Mouse (Mus musculus) midbrain, embryonic 10.5 days (tissue): ENCODE data around the gene Rgl1. TPM values are rescaled to one million over a fixed set of nuclear protein-coding genes. Genes with fewer than 3 reads are reported as not detected.
A peak's percentile ranks its signal among the peaks of the same experiment; 100 is the strongest.
"Not testable (repeated sequence)": the region's sequence is repeated elsewhere in the genome, so short reads cannot be mapped to it uniquely, and the experiment has no call there.

Source experiments
- DNase-seq: peaks from one replicate; pipeline ENCODE4 v3.0.0-alpha.2; 2017; ENCODE audit warnings: low spot score
- H3K27ac ChIP-seq: fragments of 300-500 bp; sonication (generic); replicated peaks from 2 replicates; pipeline ENCODE4 v1.5.1; 2016; ENCODE audit warnings: mild to moderate bottlenecking
- H3K27me3 ChIP-seq: fragments of 300-500 bp; sonication (generic); 2 replicates; pipeline ENCODE4 v1.6.1; 2016; ENCODE audit warnings: low read depth, mild to moderate bottlenecking; ENCODE audit not compliant: poor library complexity, severe bottlenecking
- H3K36me3 ChIP-seq: fragments of 300-500 bp; sonication (generic); 2 replicates; pipeline ENCODE4 v1.6.1; 2016; ENCODE audit warnings: mild to moderate bottlenecking, moderate library complexity
- H3K4me1 ChIP-seq: fragments of 300-500 bp; sonication (generic); 2 replicates; pipeline ENCODE4 v1.6.1; 2016
- H3K4me3 ChIP-seq: fragments of 300-500 bp; sonication (generic); 2 replicates; pipeline ENCODE4 v1.5.1; 2016; ENCODE audit warnings: mild to moderate bottlenecking, moderate library complexity
- H3K9me3 ChIP-seq: fragments of 300-500 bp; sonication (generic); replicated peaks from 2 replicates; pipeline ENCODE4 v1.6.1; 2016; ENCODE audit warnings: mild to moderate bottlenecking
- WGBS: fragments of 180-500 bp; shearing (Covaris S2); methylation state at CpG from one replicate; pipeline ENCODE4 v1.1.7; 2016; 5-methylcytosine and 5-hydroxymethylcytosine counted together
- polyA plus RNA-seq: library from polyadenylated mRNA; unstranded; fragments of >200 nt; fragmentation: Nextera tagmentation; extraction: Ambion mirVana; gene quantifications from 2 replicates; pipeline ENCODE4 v1.2.1, GENCODE M21; 2016

Rgl1 gene
- polyA plus RNA-seq, 1 experiment from 2014 or later: 23.2 TPM

DNA sequence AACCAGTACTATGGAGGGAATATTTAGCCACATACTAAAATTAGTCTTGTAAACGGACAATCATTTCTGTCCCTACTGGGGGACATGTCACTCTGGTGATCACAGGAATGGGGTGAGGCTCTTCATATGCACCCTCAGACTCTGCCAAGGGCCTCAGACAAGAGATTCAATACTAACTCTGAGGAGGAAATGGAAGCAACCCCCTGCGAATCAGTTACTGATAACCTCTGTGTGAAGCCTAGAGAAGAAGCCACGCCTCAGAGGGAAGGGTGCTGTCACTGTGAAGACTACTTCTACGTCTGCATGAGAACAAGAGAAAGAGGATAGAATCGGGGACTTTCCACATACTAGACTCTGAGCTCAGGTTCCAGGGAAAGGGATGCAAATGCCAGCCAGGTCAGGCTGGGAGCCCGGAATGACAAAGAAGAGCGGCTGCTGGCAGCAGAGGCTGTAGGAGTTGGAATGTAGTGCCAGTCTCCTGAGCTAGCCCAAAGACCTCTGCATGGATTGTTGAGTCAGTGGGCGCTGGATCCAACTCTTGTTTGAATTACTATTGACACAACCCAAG lies 29.6 kb upstream of the Rgl1 start:
- no peaks in the 10 kb centered on the region for H3K27me3 ChIP-seq
- 76% methylated on average over 8 of the region's 8 CpGs for WGBS

DNA sequence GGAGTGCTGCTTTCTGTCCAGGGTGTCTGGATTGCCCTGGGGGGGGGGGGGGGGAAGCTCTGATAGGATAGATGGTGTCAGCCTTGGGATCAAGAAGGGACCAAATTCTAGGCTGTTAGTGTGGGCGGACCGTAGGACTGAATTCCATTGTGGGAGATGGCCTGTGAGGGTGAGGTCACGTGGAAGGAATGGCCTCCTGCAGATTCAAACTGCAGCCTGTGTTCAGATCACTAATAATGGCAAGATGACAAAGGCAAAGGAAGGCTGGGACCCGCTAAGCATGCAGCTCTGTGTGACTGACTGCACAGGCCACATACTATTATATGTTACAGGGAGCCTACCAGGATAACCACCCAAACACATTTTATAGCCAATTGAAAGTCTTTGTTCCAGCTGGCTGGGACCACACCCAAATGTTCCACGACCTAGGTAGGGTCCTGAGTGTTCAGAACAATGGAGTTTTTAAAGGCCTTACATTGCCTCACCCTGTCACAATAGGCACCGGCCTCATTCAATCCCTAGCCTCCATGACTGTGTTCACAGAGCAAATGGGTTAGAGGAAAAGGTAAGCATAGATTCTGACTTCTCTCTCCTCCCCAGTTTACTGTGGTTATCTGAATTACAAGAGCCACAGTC lies 27.5 kb upstream of the Rgl1 start:
- 23% methylated on average over 6 of the region's 6 CpGs for WGBS
- peaks cover 36% of the 10 kb centered on the region for H3K4me1 ChIP-seq
- H3K4me3 ChIP-seq: no peak overlapping the region
- peak; percentile 45 for DNase-seq
- H3K36me3 ChIP-seq: no peaks in the 10 kb centered on the region
- H3K9me3 ChIP-seq: no peaks in the 10 kb centered on the region
- no peaks in the 10 kb centered on the region for H3K27me3 ChIP-seq
- H3K27ac ChIP-seq: peak overlapping the region; percentile 64

More for the DNA sequence above, 29.6 kb upstream of the Rgl1 start:
- H3K27ac ChIP-seq: peak overlapping the region; percentile 19; the same call in 1 of the 2 replicates
- no peaks in the 10 kb centered on the region for H3K36me3 ChIP-seq
- no peak for DNase-seq
- no peak overlapping the region for H3K4me3 ChIP-seq
- no peaks in the 10 kb centered on the region for H3K9me3 ChIP-seq
- H3K4me1 ChIP-seq: peaks cover 43% of the 10 kb centered on the region

- peak overlapping the region; percentile 64 for H3K27ac ChIP-seq
- peaks cover 43% of the 10 kb centered on the region for H3K4me1 ChIP-seq
- 25% methylated on average over 12 of the region's 12 CpGs for WGBS
- no peaks in the 10 kb centered on the region for H3K27me3 ChIP-seq
- no peaks in the 10 kb centered on the region for H3K9me3 ChIP-seq
- DNase-seq: no peak
- no peaks in the 10 kb centered on the region for H3K36me3 ChIP-seq
- H3K4me3 ChIP-seq: no peak overlapping the region
Observed at GRCm38 (mm10) chr1:152792736-152793494, 26.8 kb upstream of the Rgl1 start.

DNA sequence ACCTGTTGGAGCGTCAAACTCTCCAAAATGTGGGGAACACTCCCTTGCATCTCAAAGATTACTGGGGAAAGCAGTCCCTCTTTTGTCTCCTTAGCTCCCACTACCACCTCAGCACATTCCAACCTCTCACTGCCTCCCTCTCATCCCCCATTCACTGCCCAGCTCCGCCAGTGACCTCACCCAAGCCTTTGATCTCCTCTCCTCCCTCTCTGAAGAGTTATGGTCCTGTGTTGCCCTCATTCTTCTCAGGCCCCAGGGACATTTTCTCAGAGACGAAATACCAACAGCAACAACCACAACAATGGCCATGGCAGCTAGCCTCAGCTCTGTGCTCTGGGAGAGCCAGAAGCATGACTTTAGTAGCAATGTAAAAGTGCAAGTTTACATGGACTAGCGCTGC lies 25.1 kb upstream of the Rgl1 start:
- H3K27ac ChIP-seq: no peak overlapping the region
- no peak overlapping the region for H3K4me3 ChIP-seq
- H3K27me3 ChIP-seq: no peaks in the 10 kb centered on the region
- WGBS: 30% methylated on average over 4 of the region's 4 CpGs
- no peaks in the 10 kb centered on the region for H3K9me3 ChIP-seq
- H3K4me1 ChIP-seq: peaks cover 51% of the 10 kb centered on the region
- no peaks in the 10 kb centered on the region for H3K36me3 ChIP-seq
- no peak for DNase-seq

GRCm38 (mm10) chr1:152790821-152791220 lies 24.7 kb upstream of the Rgl1 start:
- H3K9me3 ChIP-seq: no peaks in the 10 kb centered on the region
- H3K4me1 ChIP-seq: peaks cover 51% of the 10 kb centered on the region
- H3K4me3 ChIP-seq: no peak overlapping the region
- WGBS: 27% methylated on average over 6 of the region's 6 CpGs
- no peaks in the 10 kb centered on the region for H3K27me3 ChIP-seq
- peak overlapping the region; percentile 14; the same call in 1 of the 2 replicates for H3K27ac ChIP-seq
- no peak for DNase-seq
- no peaks in the 10 kb centered on the region for H3K36me3 ChIP-seq

GRCm38 (mm10) chr1:152790254-152790653 lies 24.1 kb upstream of the Rgl1 start:
- Histone ChIP-seq H3K4me1 (peaks cover 51% of the 10 kb centered on the region), H3K36me3 (no peaks in the 10 kb centered on the region), H3K9me3 (no peaks in the 10 kb centered on the region), H3K27ac (no peak overlapping the region), H3K27me3 (no peaks in the 10 kb centered on the region), H3K4me3 (no peak overlapping the region)
- WGBS: 36% methylated on average over 12 of the region's 12 CpGs
- peak; percentile 32 for DNase-seq

- H3K27ac ChIP-seq: peak overlapping the region; percentile 72
- H3K27me3 ChIP-seq: no peaks in the 10 kb centered on the region
- peaks cover 42% of the 10 kb centered on the region for H3K4me1 ChIP-seq
- DNase-seq: peak; percentile 39
- H3K36me3 ChIP-seq: no peaks in the 10 kb centered on the region
- no peak overlapping the region for H3K4me3 ChIP-seq
- WGBS: 18% methylated on average over 4 of the region's 4 CpGs
- no peaks in the 10 kb centered on the region for H3K9me3 ChIP-seq
Observed at GRCm38 (mm10) chr1:152788121-152788660, 22.0 kb upstream of the Rgl1 start.

GRCm38 (mm10) chr1:152786953-152787352 lies 20.8 kb upstream of the Rgl1 start:
- H3K4me3 ChIP-seq: no peak overlapping the region
- no peaks in the 10 kb centered on the region for H3K27me3 ChIP-seq
- no peaks in the 10 kb centered on the region for H3K9me3 ChIP-seq
- H3K27ac ChIP-seq: no peak overlapping the region
- no peak for DNase-seq
- WGBS: 93% methylated on average over 4 of the region's 4 CpGs
- peaks cover 30% of the 10 kb centered on the region for H3K4me1 ChIP-seq
- H3K36me3 ChIP-seq: no peaks in the 10 kb centered on the region

DNA sequence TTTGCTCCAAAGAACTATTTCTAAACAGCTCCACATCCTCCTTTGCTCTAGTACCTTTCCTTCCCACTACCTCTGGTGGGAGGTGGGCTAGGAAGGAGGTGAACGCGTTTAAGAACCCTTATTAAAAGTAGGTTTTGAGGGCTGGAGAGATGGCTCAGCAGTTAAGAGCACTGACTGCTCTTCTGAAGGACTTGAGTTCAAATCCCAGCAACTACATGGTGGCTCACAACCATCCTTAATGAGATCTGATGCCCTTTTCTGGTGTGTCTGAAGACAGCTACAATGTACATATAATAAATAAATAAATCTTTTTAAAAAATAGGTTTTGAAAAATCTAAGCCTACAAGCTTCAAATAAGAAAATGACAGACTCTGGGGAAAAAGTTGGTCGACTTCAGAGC lies 19.3 kb upstream of the Rgl1 start:
- not testable (repeated sequence) for H3K27ac ChIP-seq, DNase-seq, H3K4me3 ChIP-seq, H3K36me3 ChIP-seq, H3K27me3 ChIP-seq, H3K9me3 ChIP-seq
- H3K4me1 ChIP-seq: peaks cover 19% of the 10 kb centered on the region
- 92% methylated on average over 3 of the region's 3 CpGs for WGBS

- WGBS: 95% methylated on average over 8 of the region's 8 CpGs
- Histone ChIP-seq H3K4me3 (no peak overlapping the region), H3K27ac (no peak overlapping the region)
Observed at GRCm38 (mm10) chr1:152784620-152785019, 18.5 kb upstream of the Rgl1 start.

DNA sequence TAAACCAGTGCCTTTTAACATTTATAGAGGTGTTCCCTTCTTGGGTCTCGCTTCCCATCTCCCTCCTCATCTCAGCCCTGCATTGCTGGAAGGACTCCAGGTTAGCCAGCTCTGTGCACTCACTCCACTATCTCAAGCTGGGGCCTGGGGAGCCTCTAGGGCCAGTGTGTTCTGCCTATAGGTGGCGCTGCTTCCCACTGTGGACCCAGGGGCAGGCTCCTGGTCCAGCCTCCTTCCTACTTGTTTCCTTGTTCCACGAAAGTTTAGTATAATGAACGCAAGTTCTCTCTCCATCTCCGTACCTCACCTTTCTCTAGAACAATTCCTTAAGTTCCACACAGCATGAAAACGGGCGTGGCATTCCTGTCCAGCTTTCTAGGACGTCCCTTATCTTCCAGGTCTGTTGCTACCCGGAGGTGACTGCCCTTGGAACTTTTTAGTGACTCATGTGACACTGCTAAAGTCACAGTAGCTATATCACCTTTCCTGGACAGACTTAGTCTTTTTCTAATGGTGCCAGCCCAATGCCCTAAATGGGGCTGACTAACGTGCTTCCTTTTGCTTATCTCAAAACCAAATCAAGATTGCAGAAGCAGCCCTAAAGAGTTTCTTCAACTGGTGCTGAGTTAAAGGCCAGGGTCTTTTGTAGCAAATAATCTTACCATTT lies 13.1 kb upstream of the Rgl1 start:
- no peak overlapping the region for H3K4me3 ChIP-seq
- H3K27ac ChIP-seq: no peak overlapping the region
- peaks cover 24% of the 10 kb centered on the region for H3K36me3 ChIP-seq
- WGBS: 41% methylated on average over 10 of the region's 10 CpGs
- peak; percentile 63 for DNase-seq
- no peaks in the 10 kb centered on the region for H3K4me1 ChIP-seq
- H3K27me3 ChIP-seq: no peaks in the 10 kb centered on the region
- no peaks in the 10 kb centered on the region for H3K9me3 ChIP-seq

More at GRCm38 (mm10) chr1:152784620-152785019, 18.5 kb upstream of the Rgl1 start:
- no peaks in the 10 kb centered on the region for H3K27me3 ChIP-seq
- no peaks in the 10 kb centered on the region for H3K9me3 ChIP-seq
- H3K36me3 ChIP-seq: no peaks in the 10 kb centered on the region
- DNase-seq: no peak
- H3K4me1 ChIP-seq: peaks cover 17% of the 10 kb centered on the region

DNA sequence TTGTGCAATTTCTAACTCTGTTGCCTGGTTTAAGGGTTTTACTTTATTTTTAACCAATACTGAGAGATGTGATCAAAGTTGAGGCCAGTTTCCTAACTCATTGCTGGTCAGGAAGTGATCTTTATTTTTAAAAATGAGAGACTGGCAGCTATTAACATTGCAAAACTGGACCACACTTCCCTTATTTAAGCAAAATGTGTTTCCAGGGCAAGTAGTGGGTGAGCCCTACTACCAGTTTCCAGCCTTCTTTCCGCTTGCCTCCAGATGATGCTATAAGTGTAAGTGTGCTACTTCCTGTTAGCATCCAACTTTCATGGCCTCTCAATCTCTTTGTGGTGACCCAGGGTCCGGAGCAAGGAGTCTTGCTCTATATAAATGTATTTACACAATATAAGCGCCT lies 8.4 kb upstream of the Rgl1 start:
- not testable (repeated sequence) for H3K4me3 ChIP-seq, H3K27me3 ChIP-seq, DNase-seq, H3K9me3 ChIP-seq, H3K4me1 ChIP-seq, H3K27ac ChIP-seq
- 96% methylated on average over 3 of the region's 3 CpGs for WGBS
- peaks cover 61% of the 10 kb centered on the region for H3K36me3 ChIP-seq
